In the genomic region with DNA sequence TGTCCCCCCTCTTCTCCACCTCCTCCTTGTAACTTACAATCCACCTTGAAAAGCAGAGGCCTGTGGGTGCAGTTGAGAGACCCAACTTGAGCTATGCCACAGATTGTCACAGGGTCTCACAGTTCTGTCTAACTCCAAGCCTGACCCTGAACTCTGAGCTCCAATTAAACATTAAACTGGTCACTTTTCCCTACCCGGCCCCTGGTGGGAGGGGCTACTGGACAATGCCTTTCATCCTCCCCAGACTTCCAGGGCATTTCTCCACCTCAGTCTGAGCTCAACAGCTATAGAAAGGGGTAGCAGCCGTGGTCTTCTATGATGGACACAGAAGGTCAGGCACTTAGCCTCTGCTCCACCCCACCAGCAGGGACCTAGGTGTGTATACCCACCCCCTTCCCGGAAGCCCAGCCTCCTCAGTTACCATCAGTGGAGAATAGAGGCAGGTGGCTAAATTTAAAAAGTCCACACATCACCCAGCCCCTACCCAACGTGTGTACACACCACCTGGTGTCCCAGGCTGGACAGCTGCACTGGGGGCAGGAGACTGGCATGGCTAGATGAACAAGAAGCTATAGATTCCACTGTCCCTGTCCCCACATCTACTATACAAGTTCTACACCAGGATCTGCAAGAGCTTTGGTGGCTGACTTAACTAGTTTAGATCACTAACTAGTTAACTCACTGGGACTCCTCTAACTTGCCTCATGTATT, we compare ENCODE assay signal across 8 mouse cellular contexts. TPM values are rescaled to one million over a fixed set of nuclear protein-coding genes. Genes with fewer than 3 reads are reported as not detected.
DNase-seq lines count a peak whose midpoint lies in the region; ATAC-seq and TF ChIP-seq lines count a peak whose summit lies in the region.

No protein-coding gene starts in this region.

- whole genome bisulfite sequencing in limb, embryonic 14.5 days = 60% methylated on average over 4 of the region's 4 CpGs

- no peaks in the 10 kb centered on the region for H3K9me3 ChIP-seq in limb, embryonic 14.5 days (ENCODE audit: control insufficient read depth, low read length)

- intact Hi-C loops in heart, postnatal 36 days (cut with DNase I) = no loop called here
- intact Hi-C loops in left cerebral cortex, postnatal 4 days (cut with DNase I) = no loop called here

- no peak for TF ChIP-seq POLR2A in limb, embryonic 14.5 days (IDR thresholded peaks at IDR 0.05; ENCODE audit: borderline replicate concordance, extremely low read depth, insufficient read depth, insufficient read length)

- H3K4me1 ChIP-seq in limb, embryonic 14.5 days (ENCODE audit: control insufficient read depth, insufficient read depth, low read length) = peaks cover 45% of the 10 kb centered on the region

- H3K27me3 ChIP-seq in limb, embryonic 14.5 days (ENCODE audit: control insufficient read depth, insufficient read depth, low read length) = no peaks in the 10 kb centered on the region

- H3K27ac ChIP-seq in limb, embryonic 14.5 days (replicated peaks; ENCODE audit: low read depth, low read length) = no peak overlapping the region

- peak overlapping the region; percentile 88 for H3K4me3 ChIP-seq in limb, embryonic 14.5 days (replicated peaks; ENCODE audit: low read length)

- H3K36me3 ChIP-seq in limb, embryonic 14.5 days (ENCODE audit: control insufficient read depth, insufficient read depth, low read length) = peaks cover 14% of the 10 kb centered on the region

- peak; percentile 92 for DNase-seq in heart, adult 11 months
- no peak for DNase-seq in heart, postnatal 36 days
- peak; percentile 18 for DNase-seq in right cerebral cortex, adult 18-20 months
- DNase-seq in right cerebral cortex, postnatal 36 days (ENCODE audit: low spot score in 2 of 2) = no peak
- DNase-seq in limb, embryonic 14.5 days (ENCODE audit: low spot score) = no peak
- DNase-seq in left cerebral cortex, postnatal 4 days = no peak
- no peak for DNase-seq in left cerebral cortex, adult 18-20 months (ENCODE audit: low spot score in 2 of 2)
- DNase-seq in gastrocnemius, postnatal 4 days (ENCODE audit: low spot score in 2 of 2) = no peak

- H3K9ac ChIP-seq in limb, embryonic 14.5 days (ENCODE audit: low read depth, low read length, severe bottlenecking) = peak overlapping the region; percentile 83; the same call in 1 of the 2 replicates

- H3K4me2 ChIP-seq in limb, embryonic 14.5 days (replicated peaks; ENCODE audit: low read depth, low read length, severe bottlenecking) = peak overlapping the region; percentile 90

- ATAC-seq in limb, embryonic 14.5 days (ENCODE audit: low FRiP score, low read depth) = no peak

RNA-seq across cellular contexts. Expression of a gene that starts 8.9 kb away (rescaled TPM):
- 100 to 1,000 TPM; 121 to 130 TPM for total RNA-seq in heart, postnatal 36 days (2021)
- 238 and 364 TPM in 2 replicates for polyA plus RNA-seq in limb, embryonic 14.5 days (2012; rRNA removed)
- 378 and 402 TPM in 2 replicates for polyA plus RNA-seq in limb, embryonic 14.5 days (2014; fragmentation: Nextera tagmentation; extraction: Ambion mirVana)
- 10 to 100 TPM; 35.3 to 37.7 TPM for total RNA-seq in left cerebral cortex, postnatal 4 days (2021)
- total RNA-seq in left cerebral cortex, adult 18-20 months (2021) = 10 to 100 TPM; 61.3 to 67.9 TPM
- 100 to 1,000 TPM; 355 to 365 TPM for total RNA-seq in gastrocnemius, postnatal 4 days (2021)

RNA-seq across cellular contexts. Expression of a gene that starts 31.4 kb away (rescaled TPM):
- under 1 TPM; 0.22 to 0.58 TPM for total RNA-seq in heart, postnatal 36 days (2021)
- 49.3 and 60.8 TPM in 2 replicates for polyA plus RNA-seq in limb, embryonic 14.5 days (2012; rRNA removed)
- 26.7 and 33.1 TPM in 2 replicates for polyA plus RNA-seq in limb, embryonic 14.5 days (2014; fragmentation: Nextera tagmentation; extraction: Ambion mirVana)
- total RNA-seq in left cerebral cortex, postnatal 4 days (2021) = 10 to 100 TPM; 80.5 to 87.8 TPM
- total RNA-seq in left cerebral cortex, adult 18-20 months (2021) = 1 to 10 TPM; 2.7 to 3.1 TPM
- total RNA-seq in gastrocnemius, postnatal 4 days (2021) = 10 to 100 TPM; 12.9 to 13.1 TPM

RNA-seq across cellular contexts. Expression of a gene that starts 39.8 kb away (rescaled TPM):
- total RNA-seq in heart, postnatal 36 days (2021) = 1 to 10 TPM; 3.1 to 3.6 TPM
- 13.5 and 16.0 TPM in 2 replicates for polyA plus RNA-seq in limb, embryonic 14.5 days (2012; rRNA removed)
- polyA plus RNA-seq in limb, embryonic 14.5 days (2014; fragmentation: Nextera tagmentation; extraction: Ambion mirVana) = 12.9 and 14.4 TPM in 2 replicates
- 10 to 100 TPM; 58.1 to 58.4 TPM for total RNA-seq in left cerebral cortex, postnatal 4 days (2021)
- total RNA-seq in left cerebral cortex, adult 18-20 months (2021) = 10 to 100 TPM; 70.4 to 76.5 TPM
- total RNA-seq in gastrocnemius, postnatal 4 days (2021) = 1 to 10 TPM; 3.0 to 4.4 TPM

RNA-seq across cellular contexts. Expression of a gene that starts 47.3 kb away (rescaled TPM):
- not detected for total RNA-seq in heart, postnatal 36 days (2021)
- polyA plus RNA-seq in limb, embryonic 14.5 days (2012; rRNA removed) = 27.0 and 35.0 TPM in 2 replicates
- 52.7 and 70.4 TPM in 2 replicates for polyA plus RNA-seq in limb, embryonic 14.5 days (2014; fragmentation: Nextera tagmentation; extraction: Ambion mirVana)
- under 1 TPM in 1 of 2 experiments, not detected in 1; 0.83 TPM for total RNA-seq in left cerebral cortex, postnatal 4 days (2021)
- not detected for total RNA-seq in left cerebral cortex, adult 18-20 months (2021)
- total RNA-seq in gastrocnemius, postnatal 4 days (2021) = under 1 TPM; 0.57 to 0.91 TPM

RNA-seq across cellular contexts. Expression of a gene that starts 52.1 kb away (rescaled TPM):
- total RNA-seq in heart, postnatal 36 days (2021) = 10 to 100 TPM; 94.6 to 99.1 TPM
- polyA plus RNA-seq in limb, embryonic 14.5 days (2012; rRNA removed) = 92.5 and 117 TPM in 2 replicates
- 100 and 103 TPM in 2 replicates for polyA plus RNA-seq in limb, embryonic 14.5 days (2014; fragmentation: Nextera tagmentation; extraction: Ambion mirVana)
- total RNA-seq in left cerebral cortex, postnatal 4 days (2021) = 100 to 1,000 TPM; 106 to 120 TPM
- 100 to 1,000 TPM; 104 to 115 TPM for total RNA-seq in left cerebral cortex, adult 18-20 months (2021)
- total RNA-seq in gastrocnemius, postnatal 4 days (2021) = 10 to 100 TPM; 78.5 to 81.4 TPM

Comparison
In these comparisons a context has a peak if more than half of its experiments do, and no peak if none do; other contexts are left out.
1. DNase-seq: peak in heart, adult 11 months (single experiment) and right cerebral cortex, adult 18-20 months (single experiment); none in heart, postnatal 36 days (0 of 2), right cerebral cortex, postnatal 36 days (0 of 2), limb, embryonic 14.5 days (single experiment), left cerebral cortex, postnatal 4 days (single experiment), left cerebral cortex, adult 18-20 months (0 of 2) and gastrocnemius, postnatal 4 days (0 of 2).
2. RNA of a gene that starts 31.4 kb away (total RNA-seq): 80.5 to 87.8 TPM in left cerebral cortex, postnatal 4 days; 12.9 to 13.1 TPM in gastrocnemius, postnatal 4 days, 2.7 to 3.1 TPM in left cerebral cortex, adult 18-20 months and 0.22 to 0.58 TPM in heart, postnatal 36 days; every median in the first group is over 4 times any median in the second.
3. RNA of a gene that starts 39.8 kb away (total RNA-seq): 70.4 to 76.5 TPM in left cerebral cortex, adult 18-20 months and 58.1 to 58.4 TPM in left cerebral cortex, postnatal 4 days; 3.0 to 4.4 TPM in gastrocnemius, postnatal 4 days and 3.1 to 3.6 TPM in heart, postnatal 36 days; every median in the first group is over 10 times any median in the second.